Mouse (Mus musculus) frontal cortex, postnatal 10 days (tissue): ENCODE results near the gene Ccdc154.
"Not testable (repeated sequence)": the region's sequence is repeated elsewhere in the genome, so short reads cannot be mapped to it uniquely, and the experiment has no call there.

Experiments
- DNase-seq, 2 experiments: peaks; one replicate each; pipeline ENCODE4 v3.0.0; 2022; ENCODE audit warnings: low spot score in 2 of 2, mixed read lengths in 1 of 2

Gene Ccdc154

DNA sequence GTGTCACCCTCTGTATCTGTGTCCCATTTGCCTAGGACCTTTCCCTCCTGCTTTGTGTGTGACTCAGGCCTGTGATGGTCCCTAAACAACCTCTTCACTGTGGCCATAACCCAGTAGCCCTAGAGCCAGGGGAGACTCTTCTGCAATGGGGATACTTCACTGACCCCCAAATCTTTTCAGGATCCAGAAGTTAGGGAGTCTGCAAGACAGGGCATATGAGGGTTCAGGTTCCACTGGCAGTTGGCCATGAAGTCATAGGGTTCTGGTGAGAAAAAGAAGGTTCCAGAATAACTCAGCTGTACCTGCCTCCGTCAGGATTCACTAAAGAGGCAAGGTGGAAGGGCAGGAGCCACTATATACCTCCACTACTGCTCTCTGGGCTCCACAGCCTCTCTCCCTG, at the start of gene Ccdc154:
TSS of gene Ccdc154 (plus strand) at position 301 of the 400 bp plus-strand sequence.
- DNase-seq: no peak

DNA sequence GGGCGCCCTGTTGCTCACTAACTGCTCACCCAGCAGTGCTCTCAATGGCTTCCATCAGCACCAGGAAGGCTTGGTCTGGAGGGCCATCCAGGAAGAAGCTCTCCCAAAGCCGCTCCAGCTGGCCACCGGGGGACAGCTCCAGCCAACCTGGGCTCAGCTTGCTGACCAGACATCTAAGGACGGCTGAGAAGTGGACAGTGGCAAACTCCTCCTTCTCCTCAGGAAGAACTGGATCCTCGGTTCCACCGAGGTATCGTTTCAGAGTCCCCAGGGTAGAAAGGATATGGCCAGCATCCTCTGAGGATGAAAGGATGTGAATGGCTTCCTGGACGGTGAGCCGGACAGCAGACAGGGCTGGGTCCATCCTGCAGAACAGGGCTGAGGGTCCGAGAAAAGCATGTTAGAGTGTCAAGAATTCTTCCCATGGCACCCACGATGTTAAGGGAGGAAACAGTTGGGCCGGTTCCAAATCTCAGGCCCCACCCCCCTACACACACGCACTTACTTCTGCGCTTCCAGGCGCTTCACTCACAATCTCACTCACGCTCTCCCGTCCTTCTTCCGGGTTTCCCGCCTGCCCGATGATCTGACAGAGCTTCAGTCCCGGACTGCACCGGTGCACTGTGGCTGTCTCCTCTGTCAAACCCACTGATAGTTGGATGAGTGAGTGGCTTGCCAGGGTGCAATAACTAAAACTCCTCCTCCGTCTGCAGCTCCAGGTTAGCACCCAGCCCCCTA, 47.2 kb upstream of the Ccdc154 start:
- no peak for DNase-seq

DNA sequence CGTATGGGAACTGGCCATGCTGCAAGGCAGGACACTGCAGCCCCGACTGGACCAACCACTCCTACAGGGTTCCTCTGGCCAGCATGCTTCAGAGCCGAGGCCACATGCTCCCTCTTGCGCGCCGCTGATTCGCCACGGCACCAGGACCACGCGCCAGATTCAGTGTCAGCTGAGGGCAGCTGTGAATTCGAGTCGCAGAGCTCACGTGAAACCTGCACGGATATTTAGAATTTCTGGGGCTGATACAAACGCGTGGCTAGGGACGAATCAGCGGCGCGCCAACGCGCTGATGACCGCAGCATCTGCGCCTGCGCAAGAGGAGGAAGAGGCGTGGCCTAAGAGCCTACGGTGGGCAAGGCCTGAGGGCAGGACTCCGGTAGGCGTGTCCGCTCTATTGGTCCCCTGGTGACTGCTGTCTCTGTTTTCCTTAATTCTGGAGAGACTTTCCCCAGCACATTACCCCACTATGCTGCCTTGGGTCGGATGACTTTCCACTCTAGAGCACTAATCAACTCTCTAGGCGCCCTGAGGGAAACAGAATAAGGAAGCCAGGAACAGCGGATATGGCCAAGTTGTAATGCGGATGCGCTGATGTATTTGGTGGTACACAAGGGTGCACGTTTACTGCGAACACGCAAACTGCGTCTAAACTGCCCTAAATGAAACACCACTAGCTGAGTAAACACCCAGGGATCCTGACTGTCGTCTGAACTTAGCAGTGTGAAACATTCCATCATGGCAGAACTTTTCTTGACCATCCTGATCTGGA, 46.4 kb upstream of the Ccdc154 start, which contains the start of gene Telo2:
TSS of gene Telo2 (minus strand) at position 304 of the 769 bp plus-strand sequence.
- DNase-seq: peak; percentile 85 to 91

DNA sequence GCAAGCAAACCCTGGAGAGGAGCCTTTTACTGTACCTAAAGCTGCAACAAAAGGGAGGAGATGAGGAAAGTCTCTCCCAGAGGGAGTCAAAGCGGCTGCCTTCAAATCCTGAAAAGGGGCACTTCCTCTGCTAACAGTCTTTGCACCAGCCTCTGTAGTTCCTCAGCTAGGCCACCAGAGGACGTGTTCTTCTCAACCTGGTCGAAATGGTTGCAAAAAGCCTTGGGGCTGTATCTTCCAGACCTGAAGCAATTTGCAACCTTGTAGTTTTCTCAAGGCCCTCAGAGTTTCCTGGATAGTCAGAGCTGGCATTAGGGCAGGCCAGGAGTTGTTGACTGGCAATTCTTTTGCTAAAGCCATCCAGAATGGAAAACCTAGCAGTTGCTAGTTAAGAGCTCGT, 45.0 kb upstream of the Ccdc154 start:
- no peak for DNase-seq

DNA sequence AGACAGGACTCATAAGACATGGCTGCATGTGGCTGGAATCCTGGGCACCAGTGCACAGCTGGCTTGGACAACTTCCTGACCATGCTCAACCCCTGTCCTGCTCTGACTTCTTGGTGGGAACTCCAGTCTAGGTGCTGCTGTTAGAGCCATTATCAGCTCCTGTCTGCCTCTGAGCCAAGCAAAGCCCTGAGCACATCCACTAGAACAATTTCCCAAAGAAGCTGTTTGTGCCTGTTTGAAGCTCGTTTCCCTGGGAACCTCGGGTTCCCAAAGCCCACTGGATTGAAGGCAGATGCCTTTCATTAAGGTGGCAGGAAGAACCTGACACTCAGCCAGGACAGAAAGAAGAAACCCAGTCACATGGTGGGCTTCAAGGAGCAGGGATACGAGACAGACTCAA, 41.9 kb upstream of the Ccdc154 start, which contains the start of gene Ptx4:
TSS of gene Ptx4 (plus strand) at position 355 of the 400 bp plus-strand sequence.
- DNase-seq: no peak

DNA sequence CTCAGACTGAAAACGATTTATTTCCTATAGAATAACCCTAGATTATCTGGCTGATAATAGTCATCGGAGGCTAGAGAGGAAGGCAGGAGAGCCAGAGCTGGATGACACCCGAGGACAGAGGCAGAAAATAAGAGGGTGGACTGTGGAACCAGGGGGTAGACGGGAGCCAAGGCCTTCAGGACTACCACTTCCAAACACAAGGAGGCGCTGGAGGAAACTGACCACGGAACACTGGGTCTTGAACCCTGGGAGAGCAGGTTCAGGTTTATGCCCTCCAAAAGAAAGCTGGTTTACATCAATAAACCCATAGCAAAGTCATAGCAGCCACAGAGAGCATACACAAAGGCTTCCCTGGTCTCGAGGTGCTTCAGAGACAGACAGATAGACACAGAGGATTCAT, 38.3 kb upstream of the Ccdc154 start:
- no peak for DNase-seq

DNA sequence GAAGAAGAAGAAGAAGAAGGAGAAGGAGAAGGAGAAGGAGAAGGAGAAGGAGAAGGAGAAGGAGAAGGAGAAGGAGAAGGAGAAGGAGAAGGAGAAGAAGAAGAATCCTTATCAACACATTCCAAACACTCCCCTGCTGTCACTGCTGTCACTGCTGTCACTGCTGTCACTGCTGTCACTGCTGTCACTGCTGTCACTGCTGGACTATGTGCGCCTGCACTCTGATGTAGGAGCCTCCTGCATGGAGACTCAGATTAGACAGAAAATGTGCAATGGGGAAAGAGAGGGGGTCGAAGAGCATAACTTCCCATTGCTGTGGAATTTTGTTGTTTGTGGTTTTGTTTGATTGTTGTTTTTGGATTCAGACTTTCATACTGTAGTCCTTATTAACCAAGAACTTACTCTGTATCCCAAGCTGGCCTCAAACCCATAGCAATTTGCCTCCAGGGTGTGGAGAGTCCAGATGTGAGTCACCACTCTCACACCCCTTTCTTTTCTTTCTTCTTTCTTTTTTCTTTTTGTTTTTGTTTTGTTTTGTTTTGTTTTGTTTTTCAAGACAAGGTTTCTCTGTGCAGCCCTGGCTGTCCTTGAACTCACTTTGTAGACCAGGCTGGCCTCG, 36.7 kb upstream of the Ccdc154 start:
- DNase-seq: not testable (repeated sequence)

DNA sequence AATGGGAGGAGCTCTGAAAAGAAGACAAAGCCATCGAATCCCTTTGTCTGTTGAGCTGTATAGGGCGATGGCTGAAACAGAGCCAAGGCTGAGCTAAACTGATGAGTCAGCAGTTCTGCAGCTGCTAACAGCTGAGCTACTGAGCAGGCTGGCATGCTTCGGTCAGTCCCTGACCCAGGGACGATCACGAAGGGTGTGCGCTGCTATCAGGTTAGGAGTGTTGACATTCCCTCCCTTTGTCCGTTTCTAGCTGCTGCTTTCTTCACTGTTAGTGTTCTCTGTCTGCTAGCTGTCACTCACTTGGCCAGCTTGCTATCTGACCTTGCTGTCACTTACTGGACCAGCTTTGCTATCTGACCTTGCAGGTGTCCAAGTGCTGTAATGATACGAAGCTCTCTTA, 35.2 kb upstream of the Ccdc154 start:
- no peak for DNase-seq

DNA sequence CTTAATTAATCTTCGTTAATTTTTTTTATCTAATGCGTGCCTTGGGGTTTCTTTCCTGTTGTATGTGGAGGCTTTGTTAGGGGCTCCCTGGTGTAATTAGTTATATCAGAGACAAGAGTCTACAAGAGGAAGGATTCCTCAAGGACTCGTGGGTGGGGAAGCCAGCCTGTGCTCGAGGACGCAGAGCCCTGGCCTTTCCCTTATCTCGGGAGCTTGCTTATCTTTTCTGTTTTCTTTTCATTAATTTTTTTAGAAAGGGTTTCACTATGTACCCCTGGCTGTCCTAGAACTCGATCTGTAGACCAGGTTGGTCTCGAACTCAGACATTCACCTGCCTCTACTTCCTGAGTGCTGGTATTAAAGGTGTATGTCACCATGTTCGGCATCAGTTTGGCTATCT, 34.6 kb upstream of the Ccdc154 start:
- no peak for DNase-seq

DNA sequence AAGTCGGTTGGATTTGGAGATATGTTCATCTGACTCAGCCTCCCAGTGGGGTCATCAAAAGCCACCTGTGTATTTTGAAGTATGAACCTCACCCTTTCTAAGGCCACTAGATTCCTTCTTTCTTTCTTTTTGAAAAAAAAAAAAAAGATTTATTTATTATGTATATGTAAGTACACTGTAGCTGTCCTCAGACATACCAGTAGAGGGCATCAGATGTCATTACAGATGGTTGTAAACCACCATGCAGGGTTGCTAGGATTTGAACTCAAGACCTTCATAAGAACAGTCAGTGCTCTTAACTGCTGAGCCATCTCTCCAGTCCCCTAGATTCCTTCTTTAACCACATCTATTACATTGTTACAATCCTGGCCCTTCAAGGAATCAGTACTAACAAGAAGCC, 32.2 kb upstream of the Ccdc154 start:
- DNase-seq: no peak

DNA sequence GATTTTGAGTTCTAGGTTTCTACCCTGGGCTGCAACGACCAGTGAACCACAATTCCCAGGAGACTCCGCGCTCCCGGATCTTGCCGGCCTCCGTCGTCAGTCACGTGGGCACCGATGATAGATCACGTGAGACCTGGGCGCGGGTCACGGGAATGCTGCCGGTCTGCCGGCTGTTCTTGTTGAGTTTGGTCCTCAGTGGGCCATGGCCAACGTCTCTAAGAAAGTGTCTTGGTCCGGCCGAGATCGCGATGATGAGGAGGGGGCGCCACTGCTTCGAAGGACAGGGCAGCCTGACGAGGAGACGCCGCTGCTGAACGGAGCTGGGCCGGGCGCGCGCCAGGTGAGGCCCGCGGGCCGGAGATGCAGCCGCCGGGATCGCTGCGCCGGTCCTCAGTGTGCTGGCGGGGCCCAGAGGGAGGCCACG, 29.0 kb upstream of the Ccdc154 start, which contains the start of gene Clcn7:
TSS of gene Clcn7 (plus strand) at position 117 of the 424 bp plus-strand sequence.
- peak; percentile 87 to 93 for DNase-seq

DNA sequence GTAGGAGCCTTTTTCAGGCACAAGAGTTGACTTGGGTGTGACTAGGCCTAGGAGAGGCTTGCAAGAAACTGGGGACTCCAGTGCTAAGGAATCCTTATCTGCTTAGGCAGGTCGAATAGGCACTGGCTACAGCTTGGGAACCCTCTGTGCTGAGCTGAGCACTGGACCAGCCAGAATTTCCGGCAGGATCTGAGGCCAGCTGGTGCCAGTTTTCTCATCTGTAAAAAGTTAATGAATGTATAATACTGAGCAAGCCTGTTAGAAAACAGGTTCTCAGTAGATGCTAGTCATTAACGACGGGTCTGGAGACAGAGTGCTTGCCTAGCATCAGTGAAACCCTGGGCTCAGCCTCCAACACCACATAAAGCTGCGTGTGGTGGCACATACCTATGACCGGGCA, 26.6 kb upstream of the Ccdc154 start:
- no peak for DNase-seq

DNA sequence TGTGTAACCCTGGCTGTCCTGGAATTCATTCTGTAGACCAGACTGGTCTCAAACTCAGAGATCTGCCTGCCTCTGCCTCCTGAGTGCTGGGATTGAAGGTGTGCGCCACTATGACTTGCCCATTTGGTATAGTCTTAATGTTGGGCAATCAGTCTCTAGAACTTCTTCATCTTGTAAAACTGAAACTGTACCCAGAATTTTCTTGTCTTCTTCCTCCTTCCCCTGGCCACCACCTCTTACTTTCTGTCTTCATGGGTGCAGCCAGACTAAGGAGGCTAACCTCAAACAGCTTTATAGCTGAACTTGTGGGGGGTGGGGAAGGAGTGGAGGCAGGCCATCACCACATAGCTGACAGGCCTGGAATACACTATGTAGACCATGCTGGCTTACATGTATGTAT, 23.5 kb upstream of the Ccdc154 start:
- no peak for DNase-seq

DNA sequence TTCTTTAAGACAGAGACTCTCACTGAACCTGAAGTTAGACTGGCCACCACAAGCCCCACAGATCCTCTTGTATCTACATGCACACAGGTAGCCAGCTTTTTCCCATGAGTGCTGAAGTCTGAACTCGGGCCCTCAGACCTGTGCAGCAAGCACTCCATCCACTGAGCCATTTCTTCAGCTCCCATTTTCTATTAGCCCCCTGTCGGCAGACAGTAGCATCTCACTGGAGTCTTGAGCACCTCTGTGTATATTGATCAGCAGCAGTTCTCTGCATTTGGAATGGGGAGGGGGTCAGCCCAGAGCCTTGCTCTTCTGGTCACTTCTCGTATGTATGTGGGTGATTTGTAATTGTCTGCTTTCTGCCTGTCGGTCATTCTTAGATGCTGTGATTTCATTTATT, 22.3 kb upstream of the Ccdc154 start:
- no peak for DNase-seq

DNA sequence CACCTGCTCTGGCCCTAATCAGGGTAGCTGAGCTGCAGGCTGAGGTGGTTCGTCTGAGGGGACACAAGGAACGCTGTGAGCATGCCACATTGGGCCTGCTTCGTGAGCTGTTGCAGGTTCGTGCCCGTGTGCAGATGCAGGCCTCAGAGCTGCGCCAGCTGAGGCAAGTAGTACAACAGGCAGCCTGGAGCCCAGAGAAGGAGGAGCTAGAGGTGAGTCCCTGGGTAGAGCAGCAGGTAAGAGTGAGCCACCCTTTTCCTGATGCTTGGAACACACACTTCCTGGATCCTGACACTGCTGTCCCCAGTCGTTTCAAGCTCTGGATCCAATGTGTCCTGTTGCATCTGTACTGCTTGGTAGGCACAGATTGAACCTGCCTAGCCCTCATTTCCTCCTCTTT, 1.1 kb downstream of the Ccdc154 start:
- DNase-seq: no peak

DNA sequence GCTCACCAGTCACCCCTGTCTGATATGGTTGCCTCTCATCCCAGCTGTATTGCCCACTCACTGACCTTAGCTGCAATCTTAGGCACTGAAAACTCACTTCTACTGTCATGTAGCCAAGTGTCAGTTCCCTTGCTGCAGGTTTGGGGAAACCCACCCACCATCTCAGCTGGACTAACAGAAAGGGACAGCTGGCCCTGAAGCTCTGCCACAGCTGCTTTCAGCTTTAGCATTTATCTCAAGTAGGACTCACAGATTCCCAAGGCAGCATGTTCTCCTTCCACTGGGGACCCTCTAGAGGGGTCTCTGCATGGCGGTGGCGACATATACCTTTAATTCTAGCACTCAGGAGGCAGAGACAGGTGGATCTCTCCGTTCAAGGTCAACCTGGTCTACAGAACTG, 2.5 kb downstream of the Ccdc154 start:
- DNase-seq: no peak

DNA sequence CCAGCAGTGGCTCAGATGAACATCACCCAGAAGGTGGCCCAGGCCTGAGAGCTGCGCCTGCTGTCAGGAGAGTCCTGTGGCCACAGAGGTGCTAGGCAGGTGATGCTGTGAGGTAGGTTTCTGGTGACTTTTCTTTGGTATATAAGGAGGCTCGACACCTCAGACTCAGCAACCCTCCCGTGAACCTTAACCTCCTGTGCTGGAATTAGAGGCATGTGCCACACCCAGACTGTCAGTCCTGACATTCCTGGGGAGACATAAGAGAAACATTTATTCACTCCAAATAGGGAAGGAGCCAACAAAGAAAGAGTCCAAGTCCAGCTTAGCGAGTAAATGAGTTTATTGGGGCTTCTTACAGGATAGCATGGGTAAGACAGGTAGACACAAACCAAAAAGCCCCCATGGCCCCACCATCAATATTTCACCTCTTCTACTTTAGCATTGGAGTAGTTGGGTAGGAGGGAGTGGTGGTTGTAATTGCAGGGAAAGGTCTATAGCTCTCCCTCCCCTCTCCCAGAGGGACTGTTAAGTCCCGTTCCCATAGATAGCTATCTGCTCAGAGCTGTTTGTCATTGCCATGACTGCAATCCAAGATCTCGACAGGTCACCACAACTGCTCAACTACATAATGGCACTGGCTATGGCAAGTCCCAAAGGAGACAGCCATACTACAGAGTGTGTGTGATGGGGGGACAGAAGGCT, 3.9 kb downstream of the Ccdc154 start:
- DNase-seq: no peak

DNA sequence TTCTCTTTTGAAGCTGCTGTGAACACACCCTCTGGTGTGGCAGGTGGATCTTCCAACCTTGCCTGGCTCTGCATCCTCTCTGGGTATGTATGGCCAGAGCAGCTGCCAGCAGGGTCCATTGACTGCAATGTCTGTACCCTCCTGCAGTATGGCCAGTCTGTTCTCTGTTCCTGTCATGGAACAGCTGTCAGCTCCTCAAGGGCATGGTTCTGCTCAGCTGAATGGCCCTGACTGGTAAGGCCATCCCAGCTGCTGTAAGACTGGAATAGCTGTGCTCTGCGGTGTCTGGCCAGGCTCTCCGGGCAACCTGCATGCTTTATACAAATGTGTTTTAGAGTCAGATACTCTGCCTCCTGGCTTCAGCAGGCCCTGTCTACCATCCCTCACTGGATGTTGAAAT, 7.4 kb downstream of the Ccdc154 start:
- DNase-seq: no peak

DNA sequence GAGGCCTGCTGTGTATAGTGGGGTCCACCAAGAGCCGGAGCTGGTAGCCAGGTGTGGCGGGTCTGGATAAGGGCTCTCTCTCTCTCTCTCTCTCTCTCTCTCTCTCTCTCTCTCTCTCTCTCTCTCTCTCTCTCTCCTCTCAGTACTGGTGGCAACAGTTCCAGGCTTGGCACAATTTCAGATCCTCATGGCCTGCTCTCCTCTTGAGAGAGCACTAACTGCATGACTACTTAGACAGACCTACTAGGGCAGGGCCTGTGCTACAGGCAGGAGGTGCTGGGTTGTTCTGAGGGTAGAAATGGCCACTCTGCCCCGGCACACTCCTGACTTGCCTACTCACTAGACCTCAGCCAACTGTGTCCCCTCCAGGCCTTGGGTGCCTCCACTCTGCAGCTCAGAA, 10.3 kb downstream of the Ccdc154 start:
- no peak for DNase-seq

DNA sequence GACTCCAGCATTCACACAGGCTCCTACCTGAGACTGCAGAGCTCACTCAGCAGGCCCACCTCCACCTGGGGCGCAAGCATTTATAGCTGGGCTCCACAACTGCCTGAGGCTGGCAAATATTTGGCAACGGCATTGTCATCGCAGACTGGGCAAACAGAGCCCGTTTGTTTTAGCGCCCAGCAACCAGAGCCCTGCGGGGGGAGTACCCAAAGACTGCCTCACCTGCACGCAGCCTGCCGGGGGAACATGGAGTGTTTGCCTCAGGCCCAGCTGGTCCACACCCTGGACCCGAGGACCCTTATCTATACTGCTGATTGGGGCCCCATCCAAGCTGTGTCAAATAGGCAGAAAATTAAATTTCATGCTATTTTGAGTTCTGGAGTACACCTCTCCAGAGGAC, 13.2 kb downstream of the Ccdc154 start, which contains the start of gene Gm38655:
TSS of gene Gm38655 (minus strand) at position 61 of the 400 bp plus-strand sequence.
- DNase-seq: no peak

DNA sequence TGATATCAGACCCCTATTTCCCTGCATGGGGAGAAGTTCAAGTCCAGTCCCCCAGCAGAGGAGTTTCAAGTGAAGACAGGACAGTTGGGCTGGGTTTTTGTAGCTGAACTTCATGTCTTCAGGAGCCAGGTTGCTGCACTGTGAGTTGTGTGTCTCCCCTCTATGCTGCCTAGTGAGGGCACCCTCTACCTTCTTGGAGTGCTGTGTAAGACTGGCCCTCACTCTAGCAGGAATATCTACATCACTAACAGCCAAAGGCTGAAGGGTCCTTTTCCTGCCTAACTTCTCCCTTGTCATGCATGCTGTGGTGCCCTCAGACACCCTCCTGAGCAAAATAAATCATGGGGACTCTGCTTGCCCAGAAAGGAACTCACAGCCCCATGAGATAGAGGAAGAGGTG, 21.0 kb downstream of the Ccdc154 start:
- no peak for DNase-seq
